Mouse (Mus musculus) thymus, adult 18-20 months (tissue): Measurements from ENCODE around the gene Inhbc.
A peak's percentile ranks its signal among the peaks of the same experiment; 100 is the strongest.

ENCODE experiments used
- DNase-seq, 2 experiments: peaks; one replicate each; pipeline ENCODE4 v3.0.0; 2022; ENCODE audit warnings: mixed read lengths in 2 of 2

Gene Inhbc

GRCm38 (mm10) chr10:127351285-127351595, 19.0 kb downstream of the Inhbc start:
- no peak for DNase-seq

- peak; percentile 52 to 55 for DNase-seq
These were observed 19.5 kb downstream of the Inhbc start for GRCm38 (mm10) chr10:127350594-127351284.

- no peak for DNase-seq
These were observed 20.4 kb downstream of the Inhbc start for GRCm38 (mm10) chr10:127349810-127350209.

- peak in 1 of 2 experiments; percentile 7 for DNase-seq
These were observed 21.3 kb downstream of the Inhbc start for GRCm38 (mm10) chr10:127348957-127349356.

- no peak for DNase-seq
These were observed 24.1 kb downstream of the Inhbc start for GRCm38 (mm10) chr10:127346173-127346572.

GRCm38 (mm10) chr10:127343029-127343428, 27.2 kb downstream of the Inhbc start:
- no peak for DNase-seq

GRCm38 (mm10) chr10:127341891-127342639, 28.2 kb downstream of the Inhbc start, which contains the start of gene Gli1:
Gli1 (minus strand) TSS chr10:127341974.
- peak in 1 of 2 experiments; percentile 70 for DNase-seq

GRCm38 (mm10) chr10:127341360-127341690, 28.9 kb downstream of the Inhbc start:
- no peak for DNase-seq

GRCm38 (mm10) chr10:127340577-127341359, 29.5 kb downstream of the Inhbc start:
- DNase-seq, result no peak

- DNase-seq, result no peak
These were observed 30.3 kb downstream of the Inhbc start for GRCm38 (mm10) chr10:127339683-127340576.

- peak in 1 of 2 experiments; percentile 72 for DNase-seq
These were observed 31.1 kb downstream of the Inhbc start for GRCm38 (mm10) chr10:127338930-127339682.

- no peak for DNase-seq
These were observed 32.6 kb downstream of the Inhbc start for GRCm38 (mm10) chr10:127337536-127338099.

GRCm38 (mm10) chr10:127336952-127337351, 33.3 kb downstream of the Inhbc start:
- no peak for DNase-seq

GRCm38 (mm10) chr10:127335271-127335670, 35.0 kb downstream of the Inhbc start:
- DNase-seq, result no peak

- no peak for DNase-seq
These were observed 37.1 kb downstream of the Inhbc start for GRCm38 (mm10) chr10:127333152-127333551.

GRCm38 (mm10) chr10:127332211-127332874, 37.9 kb downstream of the Inhbc start:
- DNase-seq, result no peak

GRCm38 (mm10) chr10:127330212-127330611, 40.0 kb downstream of the Inhbc start:
- no peak for DNase-seq

GRCm38 (mm10) chr10:127327461-127328145, 42.6 kb downstream of the Inhbc start:
- no peak for DNase-seq

GRCm38 (mm10) chr10:127326828-127327227, 43.4 kb downstream of the Inhbc start:
- DNase-seq, result no peak
